Mouse (Mus musculus): ENCODE data around the gene Cspg5. TPM values are rescaled to one million over a fixed set of nuclear protein-coding genes. Genes with fewer than 3 reads are reported as not detected.

Cspg5 gene
- polyA plus RNA-seq, 1 experiment from 2014 or later, result 1.9 TPM

- DNase-seq (ENCODE audit: low spot score) (no peak), ATAC-seq (no peak)
- TF ChIP-seq EP300 (IDR thresholded peaks at IDR 0.05), result no peak
- TF ChIP-seq CTCF (IDR thresholded peaks at IDR 0.05), result no peak
- Histone ChIP-seq H3K36me3 (ENCODE audit: insufficient read depth, low read length) (no peaks in the 10 kb centered on the region), H3K4me2 (replicated peaks; ENCODE audit: low read depth, low read length) (no peak overlapping the region), H3K4me1 (ENCODE audit: insufficient read depth, low read depth, low read length) (no peaks in the 10 kb centered on the region), H3K9me3 (ENCODE audit: low read length) (no peaks in the 10 kb centered on the region), H3K27ac (ENCODE audit: low read length) (no peak overlapping the region), H3K4me3 (ENCODE audit: low read depth, low read length) (no peak overlapping the region), H3K9ac (replicated peaks; ENCODE audit: low read depth) (no peak overlapping the region), H3K27me3 (replicated peaks; ENCODE audit: insufficient read depth, low read length) (no peaks in the 10 kb centered on the region)
- WGBS, result 91% methylated on average over 8 of the region's 10 CpGs
Observed at GRCm38 (mm10) chr9:110284075-110284697, 40.6 kb downstream of the Cspg5 start.

GRCm38 (mm10) chr9:110287321-110287924, 43.8 kb downstream of the Cspg5 start:
- Histone ChIP-seq H3K9ac (replicated peaks; ENCODE audit: low read depth) (no peak overlapping the region), H3K27ac (ENCODE audit: low read length) (no peak overlapping the region), H3K4me3 (ENCODE audit: low read depth, low read length) (no peak overlapping the region), H3K4me2 (replicated peaks; ENCODE audit: low read depth, low read length) (no peak overlapping the region), H3K4me1 (ENCODE audit: insufficient read depth, low read depth, low read length) (no peaks in the 10 kb centered on the region), H3K27me3 (replicated peaks; ENCODE audit: insufficient read depth, low read length) (no peaks in the 10 kb centered on the region), H3K36me3 (ENCODE audit: insufficient read depth, low read length) (no peaks in the 10 kb centered on the region), H3K9me3 (ENCODE audit: low read length) (no peaks in the 10 kb centered on the region)
- no peak for TF ChIP-seq EP300 (IDR thresholded peaks at IDR 0.05)
- WGBS, result 64% methylated on average over 7 of the region's 7 CpGs
- DNase-seq (ENCODE audit: low spot score) (no peak), ATAC-seq (no peak)

- Histone ChIP-seq H3K27me3 (replicated peaks; ENCODE audit: insufficient read depth, low read length) (no peaks in the 10 kb centered on the region), H3K9ac (replicated peaks; ENCODE audit: low read depth) (no peak overlapping the region), H3K27ac (ENCODE audit: low read length) (no peak overlapping the region), H3K4me3 (ENCODE audit: low read depth, low read length) (no peak overlapping the region), H3K9me3 (ENCODE audit: low read length) (no peaks in the 10 kb centered on the region), H3K36me3 (ENCODE audit: insufficient read depth, low read length) (no peaks in the 10 kb centered on the region), H3K4me2 (replicated peaks; ENCODE audit: low read depth, low read length) (no peak overlapping the region), H3K4me1 (ENCODE audit: insufficient read depth, low read depth, low read length) (no peaks in the 10 kb centered on the region)
- no peak for TF ChIP-seq EP300 (IDR thresholded peaks at IDR 0.05)
- TF ChIP-seq CTCF (IDR thresholded peaks at IDR 0.05), result no peak
- 76% methylated on average over 12 of the region's 12 CpGs for WGBS
- ATAC-seq (no peak), DNase-seq (ENCODE audit: low spot score) (no peak)
Observed at GRCm38 (mm10) chr9:110293254-110293718, 49.7 kb downstream of the Cspg5 start.

GRCm38 (mm10) chr9:110293873-110294415, 50.4 kb downstream of the Cspg5 start:
- no peak overlapping the region for H3K27ac ChIP-seq (ENCODE audit: low read length)
- no peaks in the 10 kb centered on the region for H3K4me1 ChIP-seq (ENCODE audit: insufficient read depth, low read depth, low read length)
- H3K9ac ChIP-seq (replicated peaks; ENCODE audit: low read depth), result no peak overlapping the region
- no peak for TF ChIP-seq EP300 (IDR thresholded peaks at IDR 0.05)
- DNase-seq (ENCODE audit: low spot score), result no peak
- no peaks in the 10 kb centered on the region for H3K9me3 ChIP-seq (ENCODE audit: low read length)
- WGBS, result 82% methylated on average over 13 of the region's 13 CpGs
- H3K4me2 ChIP-seq (replicated peaks; ENCODE audit: low read depth, low read length), result no peak overlapping the region
- H3K36me3 ChIP-seq (ENCODE audit: insufficient read depth, low read length), result no peaks in the 10 kb centered on the region
- no peak overlapping the region for H3K4me3 ChIP-seq (ENCODE audit: low read depth, low read length)
- no peaks in the 10 kb centered on the region for H3K27me3 ChIP-seq (replicated peaks; ENCODE audit: insufficient read depth, low read length)
- ATAC-seq, result no peak

GRCm38 (mm10) chr9:110294786-110295185, 51.2 kb downstream of the Cspg5 start:
- Histone ChIP-seq H3K36me3 (ENCODE audit: insufficient read depth, low read length) (no peaks in the 10 kb centered on the region), H3K4me3 (ENCODE audit: low read depth, low read length) (no peak overlapping the region), H3K4me1 (ENCODE audit: insufficient read depth, low read depth, low read length) (no peaks in the 10 kb centered on the region), H3K9ac (replicated peaks; ENCODE audit: low read depth) (no peak overlapping the region), H3K9me3 (ENCODE audit: low read length) (no peaks in the 10 kb centered on the region), H3K27ac (ENCODE audit: low read length) (no peak overlapping the region), H3K27me3 (replicated peaks; ENCODE audit: insufficient read depth, low read length) (no peaks in the 10 kb centered on the region), H3K4me2 (replicated peaks; ENCODE audit: low read depth, low read length) (no peak overlapping the region)
- 37% methylated on average over 3 of the region's 3 CpGs for WGBS
- no peak for TF ChIP-seq CTCF (IDR thresholded peaks at IDR 0.05)
- no peak for TF ChIP-seq EP300 (IDR thresholded peaks at IDR 0.05)
- DNase-seq (ENCODE audit: low spot score) (no peak), ATAC-seq (no peak)

- DNase-seq (ENCODE audit: low spot score) (peak; percentile 87), ATAC-seq (peak; percentile 37; the same call in 1 of the 2 replicates)
Observed at GRCm38 (mm10) chr9:110296867-110297627, 53.5 kb downstream of the Cspg5 start.

More at GRCm38 (mm10) chr9:110296867-110297627, 53.5 kb downstream of the Cspg5 start:
- 2% methylated on average over 5 of the region's 5 CpGs for WGBS
- no peaks in the 10 kb centered on the region for H3K4me1 ChIP-seq (ENCODE audit: insufficient read depth, low read depth, low read length)
- TF ChIP-seq EP300 (IDR thresholded peaks at IDR 0.05) (no peak), CTCF (IDR thresholded peaks at IDR 0.05) (peak; percentile 95)
- H3K4me3 ChIP-seq (ENCODE audit: low read depth, low read length), result no peak overlapping the region
- no peaks in the 10 kb centered on the region for H3K9me3 ChIP-seq (ENCODE audit: low read length)
- H3K27ac ChIP-seq (ENCODE audit: low read length), result no peak overlapping the region
- H3K4me2 ChIP-seq (replicated peaks; ENCODE audit: low read depth, low read length), result no peak overlapping the region
- no peak overlapping the region for H3K9ac ChIP-seq (replicated peaks; ENCODE audit: low read depth)
- H3K27me3 ChIP-seq (replicated peaks; ENCODE audit: insufficient read depth, low read length), result no peaks in the 10 kb centered on the region
- H3K36me3 ChIP-seq (ENCODE audit: insufficient read depth, low read length), result no peaks in the 10 kb centered on the region
